Mouse (Mus musculus): ENCODE data around the gene Nemp2.
A peak's percentile ranks its signal among the peaks of the same experiment; 100 is the strongest.

Gene Nemp2

DNA sequence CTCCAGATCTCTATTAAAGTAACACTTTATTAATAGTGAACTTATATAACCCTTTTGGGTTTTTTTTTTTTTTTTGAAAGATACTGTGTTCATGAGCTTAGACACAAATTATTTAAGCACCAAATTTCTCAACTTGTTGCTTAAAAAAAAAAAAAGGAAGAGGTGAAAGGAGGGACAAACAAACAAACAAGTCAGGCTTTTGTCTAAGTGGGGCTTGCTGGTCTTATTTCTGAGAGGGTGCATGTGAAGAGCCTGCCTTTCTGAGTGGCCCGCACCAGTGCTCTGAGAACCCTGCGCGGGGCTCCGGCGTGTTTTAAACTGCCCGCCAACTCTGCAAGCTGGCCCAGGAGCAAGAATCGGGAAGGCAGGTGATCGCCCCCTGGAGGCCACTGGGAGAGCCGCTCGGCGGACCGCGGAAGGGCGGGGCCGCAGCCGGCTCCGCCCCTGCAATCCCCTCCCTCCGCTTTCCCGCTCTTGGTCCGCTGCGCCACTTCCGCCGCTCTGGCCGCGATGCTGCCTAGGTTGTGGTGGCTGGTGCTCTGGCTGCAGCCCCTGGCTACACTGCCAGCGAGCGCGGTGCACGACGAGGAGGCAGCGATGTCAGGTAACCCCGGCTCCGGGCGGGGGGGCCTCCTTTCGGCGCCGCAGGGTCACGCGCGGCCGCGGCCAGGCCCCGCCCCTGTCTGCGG is at the start of gene Nemp2:
TSS of gene Nemp2 (plus strand) at position 456 of the 689 bp plus-strand sequence.
- DNase-seq (ENCODE audit: inconsistent ontology term) = peak; percentile 92

DNA sequence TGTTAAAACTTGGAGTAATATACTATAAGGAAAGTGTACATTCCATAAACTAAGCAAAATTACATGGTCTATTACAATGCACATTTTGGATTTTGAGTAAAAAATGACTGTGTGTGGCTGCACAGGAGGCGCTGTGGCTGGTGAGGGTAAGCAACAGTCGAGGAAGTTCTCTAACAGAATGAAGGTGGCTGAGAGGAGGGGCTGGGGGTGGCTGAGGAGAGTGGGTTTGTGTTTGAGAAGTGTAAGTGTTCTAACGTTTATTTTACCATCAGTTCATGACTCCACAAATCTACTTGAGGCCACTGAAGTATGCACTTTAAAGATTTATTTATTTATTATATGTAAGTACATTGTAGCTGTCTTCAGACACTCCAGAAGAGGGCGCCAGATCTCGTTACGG is 48.8 kb upstream of the Nemp2 start:
- no peak for DNase-seq (ENCODE audit: inconsistent ontology term)

DNA sequence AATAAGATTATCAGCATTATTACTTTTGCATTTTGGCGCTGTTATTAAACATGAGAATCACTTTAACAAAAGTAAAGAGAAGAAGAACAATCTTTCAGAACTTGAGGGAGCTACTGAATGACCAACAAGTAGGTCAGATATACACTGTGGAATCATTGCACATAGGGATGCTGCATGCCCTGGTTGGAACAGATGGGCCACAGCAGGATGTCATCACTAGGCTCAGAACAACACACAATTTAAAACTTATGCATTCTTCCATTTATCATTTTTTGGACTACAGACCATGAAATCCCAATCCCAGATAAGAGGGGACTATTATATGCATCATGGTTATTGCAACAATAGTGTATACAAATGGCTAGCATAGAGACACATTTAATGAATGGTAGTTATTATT is 47.6 kb upstream of the Nemp2 start:
- DNase-seq (ENCODE audit: inconsistent ontology term) = no peak

DNA sequence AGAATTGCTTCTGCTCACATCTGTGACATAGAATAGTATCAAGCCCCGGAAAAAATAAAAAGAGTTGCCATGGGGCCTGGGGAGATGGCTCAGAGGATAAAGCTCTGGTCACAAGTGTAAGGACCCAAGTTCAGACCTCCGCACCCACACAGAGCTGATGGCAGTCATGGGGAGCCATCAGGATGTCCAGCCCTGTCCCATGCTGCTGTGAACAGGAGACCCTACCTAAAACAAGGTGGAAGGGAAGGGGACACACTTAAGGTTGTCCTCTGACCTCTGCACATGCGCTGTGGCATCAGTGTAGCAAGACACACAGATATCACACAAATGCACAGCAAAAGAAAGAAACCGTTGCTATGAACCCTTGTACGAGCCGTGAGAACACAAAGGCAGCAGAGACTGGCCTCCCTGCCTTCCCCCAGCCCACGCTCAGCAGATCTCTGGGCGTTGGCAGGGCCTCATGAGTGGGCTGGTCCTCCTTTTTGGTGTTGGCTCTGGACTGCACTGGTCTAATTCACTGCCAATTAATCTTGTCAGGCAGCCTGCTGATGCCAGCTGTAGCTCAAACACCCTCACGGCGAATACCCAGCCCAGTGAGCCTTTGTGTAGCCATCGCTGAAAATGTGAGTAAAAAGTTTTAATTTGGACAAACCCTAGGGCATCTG is 33.4 kb upstream of the Nemp2 start:
- peak; percentile 89 for DNase-seq (ENCODE audit: inconsistent ontology term)

DNA sequence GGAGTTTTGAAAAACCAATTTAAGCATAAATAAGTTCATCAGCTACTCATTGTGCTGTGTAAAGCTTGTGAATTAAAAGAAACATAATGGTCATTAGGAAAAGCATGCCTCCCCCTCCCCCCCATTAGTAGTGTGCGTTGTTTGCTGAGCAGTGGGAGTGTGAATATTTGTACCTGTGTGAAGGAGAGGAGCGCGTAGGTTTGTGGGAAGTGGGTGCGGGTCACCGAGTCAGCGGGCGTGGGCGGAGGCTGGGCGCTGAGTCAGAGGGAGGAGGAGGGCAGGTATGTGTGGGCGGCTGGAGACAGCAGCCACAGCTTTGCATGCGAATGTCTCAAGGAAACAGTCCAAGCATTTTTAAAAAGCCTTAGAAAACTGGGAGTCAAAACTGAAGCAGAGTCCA is 32.7 kb upstream of the Nemp2 start:
- peak; percentile 80 for DNase-seq (ENCODE audit: inconsistent ontology term)

DNA sequence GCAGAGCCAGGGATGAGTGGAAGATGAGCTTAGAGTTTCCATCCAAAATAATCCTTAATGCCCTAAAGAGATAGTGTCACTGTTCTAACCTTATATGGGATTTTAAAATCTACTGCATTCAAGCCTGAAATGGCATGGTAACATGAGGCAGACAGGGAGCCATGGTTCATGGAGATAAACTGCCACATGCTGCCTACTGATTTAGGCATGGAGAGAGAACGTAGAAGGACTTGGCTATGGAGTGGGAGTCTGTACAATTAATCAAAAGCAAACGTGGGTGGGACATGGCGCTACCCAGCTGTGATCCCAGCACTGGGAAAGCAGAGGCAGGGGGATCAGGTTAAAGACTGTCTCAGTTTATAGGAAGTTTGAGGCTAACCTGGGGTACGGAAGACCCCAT is 32.1 kb upstream of the Nemp2 start:
- DNase-seq (ENCODE audit: inconsistent ontology term) = no peak

DNA sequence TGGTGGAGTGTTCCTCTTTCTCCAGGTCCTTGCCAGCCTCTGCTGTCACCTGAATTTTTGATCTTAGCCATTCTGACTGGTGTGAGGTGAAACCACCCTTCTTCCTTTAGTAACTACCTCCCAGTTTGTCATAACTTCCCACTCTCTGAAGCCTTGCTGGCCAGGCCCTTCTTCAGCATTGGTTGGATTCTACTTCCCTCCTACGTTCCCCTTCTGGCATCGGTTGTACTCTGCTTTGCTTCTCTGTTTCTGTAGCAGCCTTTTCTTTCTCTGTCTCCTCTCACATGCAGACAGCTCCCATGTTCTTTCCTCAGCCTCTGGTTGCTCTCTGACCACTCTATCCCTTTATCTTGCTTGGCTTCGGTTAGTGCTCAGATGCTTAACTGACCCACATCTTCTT is 29.0 kb upstream of the Nemp2 start:
- DNase-seq (ENCODE audit: inconsistent ontology term) = no peak

DNA sequence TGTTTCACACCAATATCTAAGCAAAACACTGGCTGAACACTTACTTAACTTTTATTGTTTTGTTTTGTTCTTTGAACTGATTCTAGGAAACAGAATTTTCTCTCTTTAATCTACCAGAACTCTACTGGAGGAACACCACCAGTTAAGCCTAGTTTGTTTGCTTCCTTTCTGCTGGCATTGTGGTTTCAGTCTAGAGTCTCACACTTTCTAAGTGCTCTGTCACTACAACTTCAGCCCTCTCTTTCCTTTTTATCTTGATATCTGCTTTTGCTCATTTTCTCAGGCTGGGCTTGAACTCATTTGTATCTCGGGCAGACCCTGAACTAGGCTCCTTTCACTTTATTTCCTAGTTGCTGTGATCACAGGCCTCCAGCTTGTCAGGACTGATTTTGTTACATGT is 22.8 kb upstream of the Nemp2 start:
- no peak for DNase-seq (ENCODE audit: inconsistent ontology term)

DNA sequence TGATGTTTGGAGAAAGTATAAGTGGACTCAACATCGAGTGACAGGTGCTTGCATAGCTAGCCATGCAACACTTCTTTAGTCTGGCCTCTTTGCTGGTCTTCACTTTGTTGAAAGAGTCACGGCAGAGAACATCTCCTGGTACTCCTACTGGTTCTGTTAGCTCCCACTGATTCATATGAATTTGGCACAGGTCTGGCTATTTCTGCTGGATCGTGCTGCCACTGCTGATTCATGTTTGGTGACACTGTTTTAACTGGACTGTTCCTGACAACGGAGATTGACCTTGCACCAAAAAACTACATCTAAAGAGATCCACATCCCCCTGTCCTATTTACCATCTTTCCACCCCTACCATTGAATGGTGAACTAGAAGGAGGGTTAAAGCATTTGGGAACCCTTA is 22.0 kb upstream of the Nemp2 start:
- no peak for DNase-seq (ENCODE audit: inconsistent ontology term)

DNA sequence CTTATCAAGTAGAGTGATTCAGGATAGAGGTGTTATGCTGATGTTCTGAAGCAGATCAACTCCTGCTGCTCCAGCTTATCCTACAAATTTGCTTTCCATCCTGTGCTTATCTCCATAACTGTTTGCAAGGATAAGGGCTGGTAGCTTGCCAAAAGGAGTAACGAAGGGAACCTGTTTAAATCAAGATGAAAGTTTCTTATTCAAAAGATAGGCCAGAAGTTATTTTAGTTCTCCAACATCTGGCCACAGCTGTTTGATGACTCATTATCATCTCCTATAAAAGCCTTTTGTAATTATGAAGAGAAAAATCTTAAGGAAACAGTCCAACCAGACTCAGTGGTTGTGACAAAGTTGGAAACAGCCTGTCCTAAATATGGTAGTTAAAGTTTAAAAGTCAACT is 12.3 kb upstream of the Nemp2 start:
- DNase-seq (ENCODE audit: inconsistent ontology term) = no peak

DNA sequence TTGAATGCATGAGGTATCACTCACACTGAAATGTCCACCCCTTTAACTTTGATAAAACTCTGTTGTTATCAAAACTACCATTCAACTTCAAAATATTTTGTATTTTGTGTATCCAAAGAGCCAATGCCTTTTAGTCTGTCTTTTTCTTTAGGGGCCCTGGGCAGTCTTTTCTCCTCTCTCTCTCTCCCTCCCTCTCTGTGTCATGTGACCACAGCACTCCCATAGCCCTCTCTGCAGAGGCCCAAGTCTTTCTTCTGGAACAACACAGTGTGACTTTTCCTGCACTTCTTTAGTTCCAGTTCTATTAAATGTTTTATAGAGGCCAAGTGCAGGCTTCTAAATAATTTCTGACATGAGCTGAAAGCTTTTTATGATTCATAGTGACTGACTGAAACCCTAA is 10.1 kb upstream of the Nemp2 start:
- no peak for DNase-seq (ENCODE audit: inconsistent ontology term)

DNA sequence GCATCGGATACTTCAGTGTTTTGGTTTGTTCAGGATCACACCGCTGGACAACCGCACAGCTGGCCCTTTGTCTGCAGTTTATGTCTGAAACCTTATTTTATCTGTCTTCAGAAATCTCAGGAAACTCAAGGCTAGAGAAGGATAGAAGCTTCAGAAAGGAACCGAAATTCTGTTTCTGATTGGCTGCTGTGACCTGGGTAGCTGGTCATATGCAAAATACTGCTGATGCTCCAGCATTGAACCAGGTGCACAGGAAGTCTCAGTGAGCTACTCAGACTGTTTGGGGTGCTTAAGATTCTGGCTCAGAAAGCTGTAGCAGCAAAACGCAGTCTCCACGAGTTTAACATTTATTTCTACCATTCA is 415 bp downstream of the Nemp2 start:
- no peak for DNase-seq (ENCODE audit: inconsistent ontology term)

DNA sequence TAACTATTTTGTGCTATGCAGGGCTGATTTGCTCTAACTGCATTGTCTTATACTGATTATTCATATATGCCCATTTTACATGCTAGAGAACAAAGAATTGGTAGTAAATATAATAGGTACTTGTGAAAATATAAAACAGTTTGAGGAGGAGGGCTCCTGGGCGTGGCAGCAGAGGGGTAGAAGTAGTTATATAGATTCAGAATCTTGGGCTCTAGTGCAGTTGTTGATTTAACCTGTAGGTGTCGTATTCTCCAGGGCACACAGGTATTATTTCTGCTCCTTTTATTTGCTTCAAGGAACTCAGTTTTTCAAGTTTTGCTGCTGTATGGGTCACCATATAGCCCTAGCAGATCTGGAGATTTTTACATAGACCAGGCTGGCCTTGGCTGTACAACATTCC is 1.1 kb downstream of the Nemp2 start:
- no peak for DNase-seq (ENCODE audit: inconsistent ontology term)

DNA sequence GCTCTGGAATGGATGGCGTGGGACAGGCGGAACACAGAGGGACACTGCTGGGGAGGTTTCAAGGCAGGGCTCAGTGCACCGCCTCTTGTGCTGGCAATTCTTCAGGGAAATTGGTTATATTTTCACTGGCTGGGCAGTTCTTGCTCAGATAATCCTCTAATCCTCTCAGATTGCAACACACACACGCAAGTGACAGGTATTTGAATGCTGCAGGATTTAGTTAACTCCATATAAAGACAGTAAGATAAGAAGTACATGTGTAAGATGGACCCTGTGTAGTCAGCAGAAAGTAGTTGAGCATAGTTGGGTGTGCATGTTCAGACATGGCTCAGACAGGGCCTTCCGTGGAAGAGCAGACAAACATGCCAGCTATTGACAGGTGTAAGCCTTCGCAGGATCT is 3.7 kb downstream of the Nemp2 start:
- DNase-seq (ENCODE audit: inconsistent ontology term) = no peak

DNA sequence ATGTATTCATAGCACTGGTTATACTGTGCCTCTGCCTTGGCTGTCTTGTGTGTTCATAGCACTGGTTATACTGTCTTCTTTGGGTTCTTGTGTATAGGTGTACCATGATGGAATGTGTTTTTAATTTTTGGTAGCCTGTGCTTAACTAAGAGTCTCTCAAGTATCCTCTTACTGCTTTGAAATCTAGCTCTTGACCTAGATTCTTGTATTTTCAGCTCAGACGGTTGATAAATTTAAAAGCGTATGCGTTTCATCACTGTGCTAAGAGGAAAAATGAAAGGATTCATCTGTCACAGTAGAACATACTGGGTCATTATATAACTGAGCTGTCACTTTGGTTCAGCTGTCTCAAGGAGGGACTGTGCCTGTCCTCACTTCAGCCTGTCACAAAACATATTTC is 5.4 kb downstream of the Nemp2 start:
- no peak for DNase-seq (ENCODE audit: inconsistent ontology term)

DNA sequence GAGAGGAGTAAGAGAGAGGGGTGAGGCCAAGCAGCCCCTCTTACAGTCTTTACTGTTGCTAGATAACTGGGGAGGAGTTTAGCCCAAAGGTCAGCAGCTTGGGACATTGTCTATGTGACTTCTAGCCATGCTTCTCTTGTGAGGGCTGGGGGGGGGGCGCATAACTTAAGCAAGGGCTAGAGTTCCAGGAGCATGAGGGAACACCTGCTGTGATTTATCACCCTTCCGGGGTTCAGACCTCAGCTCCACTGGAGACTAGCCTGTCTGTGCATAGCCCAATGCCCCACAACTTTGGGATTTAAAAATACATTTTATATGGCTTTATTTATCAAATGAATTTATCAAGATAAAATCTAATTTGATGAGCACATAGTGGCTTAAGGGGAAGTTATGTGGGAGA is 7.6 kb downstream of the Nemp2 start:
- no peak for DNase-seq (ENCODE audit: inconsistent ontology term)

DNA sequence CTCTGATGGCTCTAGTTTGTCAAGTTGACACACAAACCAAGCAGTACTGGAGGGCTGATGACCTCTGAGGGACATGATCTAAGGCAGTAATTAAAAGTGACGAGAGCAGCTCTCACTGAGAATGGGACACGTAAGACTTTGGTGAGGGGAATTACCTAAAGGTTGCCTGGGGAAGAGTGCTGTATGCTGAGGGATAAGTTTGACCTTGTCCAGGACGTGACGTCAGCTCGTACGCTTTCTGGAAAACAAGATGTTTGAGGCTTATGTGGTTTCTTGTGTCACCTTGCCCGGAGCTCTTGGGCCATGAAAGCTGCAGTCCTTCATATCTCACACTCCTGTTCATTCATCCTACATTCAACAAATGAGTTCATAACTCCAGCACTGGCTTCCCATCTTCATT is 8.6 kb downstream of the Nemp2 start:
- no peak for DNase-seq (ENCODE audit: inconsistent ontology term)

DNA sequence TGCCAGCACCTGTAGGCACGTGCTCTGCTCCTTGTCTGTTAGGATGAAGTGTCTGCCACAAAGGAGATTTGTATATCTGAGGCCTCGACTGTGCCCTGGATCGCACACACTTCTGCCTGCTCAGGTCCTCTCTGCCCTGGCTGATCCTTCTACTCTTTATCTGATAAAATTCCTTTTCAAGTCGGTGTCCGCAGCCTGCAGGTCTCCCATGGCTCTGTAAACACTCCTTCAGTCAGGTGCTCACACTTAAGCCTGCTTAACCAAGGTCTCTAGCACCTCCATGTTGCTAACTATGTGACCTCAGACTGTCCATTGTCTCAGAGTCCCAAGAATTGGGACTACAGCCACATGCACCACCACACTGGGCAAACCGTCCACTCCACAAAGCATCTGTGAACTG is 9.8 kb downstream of the Nemp2 start:
- DNase-seq (ENCODE audit: inconsistent ontology term) = no peak

DNA sequence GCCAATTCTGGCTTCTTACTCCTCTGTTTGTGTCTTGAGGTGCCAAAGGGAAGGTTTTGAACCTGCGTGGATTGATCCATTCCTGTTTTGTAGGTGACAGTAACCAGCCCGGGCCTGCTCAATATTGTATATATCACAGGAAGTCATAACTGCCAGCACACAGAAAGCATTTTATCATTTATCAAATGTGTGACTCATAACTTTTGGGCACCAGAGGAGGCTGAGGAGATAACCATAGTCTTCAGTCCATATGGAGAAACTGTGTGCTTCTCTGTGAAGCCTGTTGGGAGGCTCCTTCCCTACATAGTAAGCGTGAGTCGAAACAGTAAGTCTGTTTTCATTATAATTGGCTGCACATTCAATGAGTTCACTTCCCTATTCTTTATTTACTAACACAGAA is 10.2 kb downstream of the Nemp2 start:
- DNase-seq (ENCODE audit: inconsistent ontology term) = no peak

DNA sequence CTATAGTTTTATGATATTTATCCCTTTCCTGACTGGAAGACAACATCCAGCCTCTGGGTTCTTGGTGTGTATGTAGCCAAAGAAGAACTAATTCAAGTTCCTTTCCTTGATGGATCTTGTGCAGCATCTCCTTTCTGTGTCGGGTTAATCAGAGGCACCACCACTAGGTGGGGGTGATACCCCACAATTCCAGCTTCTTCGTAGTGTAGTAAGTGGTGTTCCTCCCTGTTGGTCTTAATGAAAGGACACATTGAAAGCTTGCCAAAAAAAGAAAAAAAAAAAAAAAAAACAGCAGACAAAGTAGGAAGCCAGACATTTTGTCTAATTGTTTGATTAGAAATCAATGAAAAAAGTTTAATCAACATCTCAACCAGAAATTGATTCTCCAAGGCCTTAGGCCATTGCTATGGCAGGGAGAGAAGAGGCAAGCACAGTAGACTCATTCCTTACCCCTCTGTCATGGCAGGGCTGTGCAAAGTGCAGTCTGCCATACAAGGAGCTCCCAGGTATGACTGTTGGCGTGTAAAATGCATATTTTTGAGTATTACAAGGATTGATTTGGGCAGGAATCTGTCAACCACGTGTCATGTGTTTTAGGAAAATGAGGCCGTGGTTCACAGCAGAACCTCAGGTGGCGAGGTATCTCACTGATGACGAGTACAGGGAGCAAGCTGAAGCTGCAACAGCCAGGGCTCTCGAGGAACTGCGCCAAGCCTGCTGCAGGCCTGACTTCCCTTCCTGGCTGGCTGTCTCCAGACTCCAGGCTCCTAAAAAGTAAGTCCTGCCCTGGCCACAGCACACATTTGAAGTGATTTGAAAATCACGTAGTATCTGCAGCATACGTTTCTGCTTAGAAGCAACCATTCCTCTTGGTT is 17.9 kb downstream of the Nemp2 start:
- peak; percentile 83 for DNase-seq (ENCODE audit: inconsistent ontology term)

DNA sequence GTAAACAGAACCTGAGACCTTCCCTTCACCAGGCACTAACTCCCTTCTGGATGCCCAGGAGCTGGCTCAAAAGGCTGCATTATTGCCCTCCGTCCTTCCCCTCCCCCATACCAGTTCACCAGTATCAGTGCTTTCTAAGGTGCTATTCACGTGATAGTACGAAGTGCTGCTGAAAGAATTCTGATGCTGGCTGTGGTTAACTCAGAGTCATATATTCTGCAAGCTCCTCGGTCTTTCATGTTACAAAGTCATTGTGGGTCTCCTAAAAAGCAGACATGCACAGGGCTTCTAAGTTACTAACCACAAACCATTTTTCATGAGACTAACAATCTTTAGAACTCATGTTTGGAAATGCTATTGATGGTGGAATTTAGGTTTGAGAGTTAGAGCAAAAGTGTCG is 19.6 kb downstream of the Nemp2 start:
- no peak for DNase-seq (ENCODE audit: inconsistent ontology term)

DNA sequence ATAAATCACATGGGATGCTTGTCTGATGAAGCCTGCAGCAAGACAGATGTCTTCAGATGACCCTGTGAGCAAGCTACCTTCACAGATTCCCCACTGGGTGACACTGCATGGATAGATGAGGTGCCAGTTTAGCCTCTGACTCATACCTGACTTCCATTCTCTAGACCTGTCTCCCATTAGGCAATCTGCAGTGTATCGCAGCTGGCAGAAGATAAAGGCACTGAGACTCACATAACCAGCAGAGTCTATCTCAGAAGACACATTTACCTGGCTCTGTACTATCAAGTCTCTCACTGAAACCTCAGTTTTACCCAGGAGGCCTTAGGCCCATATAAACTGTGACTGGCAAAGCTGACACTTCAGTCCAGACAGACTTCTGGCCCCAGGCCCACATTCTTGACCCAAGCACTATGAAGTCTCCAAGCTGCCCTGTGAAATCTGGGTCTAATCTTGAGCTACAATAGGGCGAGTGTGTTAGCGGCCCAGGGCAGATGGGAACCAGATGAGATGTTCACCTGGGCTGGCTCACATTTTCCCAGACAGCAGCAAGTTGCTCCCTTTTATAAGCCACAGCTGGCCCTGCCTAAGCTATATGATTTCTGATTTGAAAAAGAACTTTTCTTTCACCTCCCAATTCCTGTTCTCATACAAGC is 22.2 kb downstream of the Nemp2 start:
- DNase-seq (ENCODE audit: inconsistent ontology term) = peak; percentile 25

All from Muller cell, postnatal 12 days (primary cell).